Mouse (Mus musculus): ENCODE results near the gene Phf23. TPM values are rescaled to one million over a fixed set of nuclear protein-coding genes. Genes with fewer than 3 reads are reported as not detected.

Gene Phf23
- total RNA-seq, 2 experiments from 2014 or later: 51.4 to 53.4 TPM

DNA sequence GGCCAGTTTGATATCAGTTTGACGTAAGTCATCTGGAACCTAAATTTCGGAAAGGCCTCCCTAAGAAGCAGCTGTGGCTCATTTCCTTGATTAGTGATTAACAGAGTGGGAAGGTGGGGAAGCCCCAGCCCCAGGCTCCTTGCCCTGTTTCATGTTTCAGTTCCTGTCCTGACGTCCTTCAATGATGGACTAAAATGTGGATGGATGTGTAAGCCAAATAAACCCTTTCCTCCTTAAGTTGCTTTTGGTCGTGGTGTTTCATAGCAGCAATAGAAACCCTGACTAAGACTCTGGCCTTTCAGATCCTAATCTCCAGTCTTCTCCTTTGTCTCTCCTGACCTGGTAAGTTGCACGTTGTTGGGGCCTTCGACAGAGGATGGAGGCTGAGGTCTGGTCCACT lies 25.4 kb upstream of the Phf23 start:
- no peak for DNase-seq (ENCODE audit: low spot score in 2 of 2)

DNA sequence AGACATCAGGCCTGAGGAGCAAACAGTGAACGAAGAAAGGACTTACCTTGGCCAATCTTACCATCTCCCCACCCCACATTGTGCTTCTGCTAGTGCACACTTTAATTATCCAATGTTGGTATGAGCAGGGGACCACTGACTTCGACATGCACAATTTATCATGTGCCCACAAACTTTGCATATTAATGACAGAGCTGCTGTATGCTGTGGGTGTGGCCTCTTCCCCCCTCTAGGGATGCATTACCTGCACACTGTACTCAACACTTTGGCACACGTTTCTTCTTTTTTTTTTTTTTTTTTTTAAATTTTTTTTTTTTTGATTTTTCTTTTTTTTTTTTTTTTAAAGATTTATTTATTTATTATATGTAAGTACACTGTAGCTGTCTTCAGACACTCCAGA lies 24.8 kb upstream of the Phf23 start:
- DNase-seq (ENCODE audit: low spot score in 2 of 2): no peak

DNA sequence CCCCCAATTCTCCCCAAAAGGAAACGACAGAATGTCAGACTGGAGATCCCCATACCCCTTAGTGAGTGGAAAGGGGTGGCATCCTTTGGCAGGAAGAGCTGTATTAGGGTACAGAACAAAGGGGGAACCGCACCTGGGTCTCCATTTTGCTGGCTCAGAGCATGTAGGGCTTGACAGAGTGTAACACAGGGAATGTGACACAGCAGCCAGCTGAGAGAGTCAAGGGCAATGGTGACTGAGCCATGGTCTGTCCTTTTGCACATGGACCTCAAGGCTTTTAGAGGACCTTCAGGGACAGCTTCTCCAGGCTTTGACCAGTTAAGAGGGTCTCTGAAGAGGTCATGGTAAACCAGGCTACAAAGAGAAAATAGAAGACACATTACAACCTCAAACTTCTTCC lies 20.7 kb upstream of the Phf23 start:
- no peak for DNase-seq (ENCODE audit: low spot score in 2 of 2)

DNA sequence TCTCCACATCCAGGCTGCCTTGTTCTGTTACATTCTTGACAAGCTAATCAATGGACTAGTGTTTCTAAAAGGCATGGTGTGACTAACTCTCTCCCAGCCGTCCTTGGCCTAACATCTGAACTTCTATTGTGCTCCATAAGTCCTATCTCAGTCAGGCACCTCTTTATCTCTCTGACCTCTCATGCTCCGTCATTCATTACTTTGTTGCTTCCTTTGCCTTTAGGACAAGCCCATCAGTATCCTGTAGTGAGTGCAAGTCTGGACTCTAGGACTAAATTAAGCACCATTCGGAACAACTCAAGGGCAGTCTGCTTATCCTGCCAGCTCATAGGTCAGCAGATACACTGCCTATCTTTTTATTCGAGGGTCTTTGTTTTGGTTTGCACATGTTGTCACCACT lies 19.3 kb upstream of the Phf23 start:
- DNase-seq (ENCODE audit: low spot score in 2 of 2): no peak

DNA sequence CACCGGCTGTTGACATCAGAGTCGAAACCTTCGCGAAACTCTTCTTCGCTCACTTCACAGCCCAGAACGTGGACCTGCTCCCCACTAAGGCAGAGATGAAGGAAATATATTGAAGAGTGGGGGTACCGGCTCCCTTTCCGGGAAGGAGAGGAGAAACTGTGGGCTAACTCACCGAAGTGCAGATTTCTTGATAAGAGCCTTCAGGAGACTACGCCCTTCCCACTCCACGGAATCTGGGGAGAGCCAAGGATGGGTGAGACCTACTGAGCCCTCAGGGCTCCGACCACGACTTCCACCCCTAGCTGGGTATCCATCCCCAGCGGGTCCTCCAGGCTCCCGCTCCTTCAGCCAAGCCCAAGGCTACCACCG lies 15.8 kb upstream of the Phf23 start:
- no peak for DNase-seq (ENCODE audit: low spot score in 2 of 2)

DNA sequence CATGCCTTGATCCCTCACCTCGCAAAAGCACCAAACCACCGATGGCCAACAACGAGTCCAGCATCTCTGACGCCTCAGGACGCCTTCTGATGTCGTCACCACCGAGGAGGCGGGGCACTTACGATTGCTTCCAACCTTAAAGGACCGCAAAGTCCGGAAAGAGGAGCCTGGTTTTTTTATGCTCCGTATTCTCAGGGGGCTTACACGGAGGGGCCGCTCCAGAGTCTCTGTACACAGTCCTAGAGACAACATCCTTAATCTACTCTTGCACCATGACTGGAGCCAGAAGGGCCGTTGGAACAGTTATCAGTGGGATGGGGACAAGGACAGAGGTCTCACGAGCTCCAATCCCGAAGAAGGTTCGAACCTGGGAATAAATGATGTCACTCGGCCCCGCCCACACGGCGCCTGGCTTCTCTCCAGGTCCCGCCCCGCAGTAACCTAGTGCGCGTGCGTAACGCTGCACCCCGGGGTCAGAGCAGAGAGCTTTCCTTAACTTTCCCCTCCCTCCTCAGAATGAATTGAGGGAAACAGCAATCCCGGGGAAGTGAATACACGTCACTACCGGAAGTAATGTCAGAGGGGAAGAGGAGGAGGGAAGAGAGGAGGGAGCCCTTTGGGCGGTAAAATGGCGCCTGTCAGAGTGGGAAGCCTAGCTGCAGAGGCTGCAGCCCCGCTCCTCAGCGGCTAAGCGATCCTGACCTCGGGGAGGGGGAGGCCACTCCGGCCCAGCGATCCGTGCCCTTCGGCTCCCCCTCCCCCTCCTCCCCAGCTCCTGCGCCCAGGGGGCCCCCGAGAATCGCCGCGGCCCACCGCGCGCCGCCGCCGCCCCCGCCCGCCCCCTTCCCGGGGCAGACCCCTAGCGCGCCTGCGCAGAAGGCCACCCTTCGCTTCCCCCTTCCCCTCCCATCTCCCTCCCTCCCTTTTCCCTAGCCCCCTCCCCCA lies 15.1 kb upstream of the Phf23 start:
- DNase-seq (ENCODE audit: low spot score in 2 of 2): peak; percentile 93 to 96

DNA sequence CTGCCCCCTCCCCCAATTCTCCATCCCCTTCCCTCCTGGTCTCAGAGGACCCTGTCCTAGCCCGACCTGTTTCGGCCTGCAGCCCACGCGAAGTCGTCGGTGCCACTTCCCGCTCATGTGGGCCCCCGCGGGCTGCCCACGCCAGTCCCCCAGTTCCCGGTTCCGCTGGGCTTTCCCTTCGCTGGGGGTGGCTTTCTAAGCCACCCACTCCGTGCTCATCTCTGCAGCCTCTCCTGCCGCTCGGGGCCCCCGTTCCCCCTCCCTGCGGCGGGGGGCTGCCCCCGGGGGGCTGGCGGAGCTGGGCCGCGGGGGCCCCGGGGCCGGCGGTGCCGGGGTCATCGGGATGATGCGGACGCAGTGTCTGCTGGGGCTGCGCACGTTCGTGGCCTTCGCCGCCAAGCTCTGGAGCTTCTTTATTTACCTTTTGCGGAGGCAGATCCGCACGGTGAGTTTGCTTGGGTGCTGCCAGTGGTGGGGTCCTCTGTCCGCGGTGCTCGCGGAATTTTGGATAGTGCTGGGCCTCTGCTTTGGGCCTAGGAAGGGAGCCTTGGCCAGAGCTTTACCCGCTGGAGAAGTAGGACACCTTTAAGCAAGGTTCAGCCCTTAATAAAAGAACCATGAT lies 14.3 kb upstream of the Phf23 start, which contains the start of gene Ctdnep1:
TSS of gene Ctdnep1 (plus strand) at position 16 of the 622 bp plus-strand sequence.
- DNase-seq (ENCODE audit: low spot score in 2 of 2): no peak

DNA sequence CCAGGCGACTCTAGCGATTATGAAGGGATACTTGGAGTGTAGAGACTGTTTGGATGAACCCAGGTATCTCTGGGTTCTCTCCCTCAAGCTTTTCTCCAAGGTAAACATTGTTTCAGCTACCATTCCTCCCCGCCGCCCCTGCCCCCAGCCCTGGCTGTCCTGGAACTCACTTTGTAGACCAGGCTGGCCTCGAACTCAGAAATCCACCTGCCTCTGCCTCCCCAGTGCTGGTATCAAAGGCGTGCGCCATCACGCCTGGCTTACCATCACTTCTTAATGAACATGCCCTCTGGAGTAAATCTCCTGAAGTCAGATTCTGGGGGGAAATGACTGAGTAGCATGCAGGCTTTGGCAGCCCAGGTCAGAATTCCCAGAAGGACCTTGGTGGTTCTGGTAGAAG lies 13.4 kb upstream of the Phf23 start, which contains the start of gene Elp5:
TSS of gene Elp5 (minus strand) at position 293 of the 400 bp plus-strand sequence.
- DNase-seq (ENCODE audit: low spot score in 2 of 2): no peak

DNA sequence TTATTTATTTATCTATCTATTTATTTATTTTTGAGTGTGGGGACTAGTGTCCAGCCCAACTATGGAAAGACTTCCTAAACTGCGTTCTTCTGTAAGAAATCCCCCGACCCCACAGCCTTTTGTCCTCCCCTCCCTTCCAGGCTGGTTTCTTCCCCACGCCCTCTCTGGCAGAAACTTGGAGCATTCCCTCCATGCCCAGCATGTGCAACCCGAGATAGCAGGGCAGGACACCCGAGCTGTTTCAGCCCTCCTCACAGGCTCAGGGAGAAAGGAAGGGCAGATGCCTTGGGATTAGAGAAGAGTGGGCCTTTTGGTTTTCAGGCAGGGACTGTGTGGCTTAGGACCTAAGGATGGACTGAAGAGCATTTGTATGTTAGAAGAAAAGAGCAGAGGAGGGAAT lies 12.7 kb upstream of the Phf23 start:
- no peak for DNase-seq (ENCODE audit: low spot score in 2 of 2)

DNA sequence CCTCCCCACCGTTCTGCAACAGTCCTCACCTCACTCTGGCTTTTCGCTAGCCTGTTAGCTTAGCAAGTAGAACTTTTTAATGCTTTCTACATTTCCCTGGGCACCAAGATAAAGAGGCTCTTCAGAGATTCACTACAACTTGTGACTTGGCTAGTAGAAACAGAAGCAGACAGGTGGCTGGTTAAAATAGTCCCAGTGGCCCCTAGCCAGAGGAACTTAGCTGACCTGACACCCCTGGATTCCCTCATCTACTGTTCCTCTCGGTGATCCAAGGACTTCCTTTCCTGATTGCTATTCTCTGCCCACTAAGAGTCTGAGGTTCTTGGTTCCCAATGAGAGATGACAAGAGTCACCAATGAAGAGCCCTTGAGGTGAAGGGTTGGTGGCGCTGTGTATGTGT lies 12.2 kb upstream of the Phf23 start:
- no peak for DNase-seq (ENCODE audit: low spot score in 2 of 2)

DNA sequence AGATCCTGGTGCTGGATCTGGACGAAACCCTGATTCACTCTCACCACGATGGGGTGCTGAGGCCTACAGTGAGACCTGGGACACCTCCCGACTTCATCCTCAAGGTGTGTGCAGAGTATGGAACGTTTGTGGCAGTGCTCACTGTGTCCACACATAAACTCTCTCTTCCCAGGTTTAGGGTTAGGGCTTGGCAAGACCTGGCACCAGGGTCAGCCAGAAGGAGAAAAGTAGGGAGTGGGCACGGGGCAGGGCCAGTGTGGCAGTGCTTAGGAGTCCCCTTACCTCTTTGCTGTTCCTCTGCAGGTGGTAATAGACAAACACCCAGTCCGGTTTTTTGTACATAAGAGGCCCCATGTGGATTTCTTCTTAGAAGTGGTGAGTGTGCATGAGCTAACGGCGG lies 11.1 kb upstream of the Phf23 start:
- no peak for DNase-seq (ENCODE audit: low spot score in 2 of 2)

DNA sequence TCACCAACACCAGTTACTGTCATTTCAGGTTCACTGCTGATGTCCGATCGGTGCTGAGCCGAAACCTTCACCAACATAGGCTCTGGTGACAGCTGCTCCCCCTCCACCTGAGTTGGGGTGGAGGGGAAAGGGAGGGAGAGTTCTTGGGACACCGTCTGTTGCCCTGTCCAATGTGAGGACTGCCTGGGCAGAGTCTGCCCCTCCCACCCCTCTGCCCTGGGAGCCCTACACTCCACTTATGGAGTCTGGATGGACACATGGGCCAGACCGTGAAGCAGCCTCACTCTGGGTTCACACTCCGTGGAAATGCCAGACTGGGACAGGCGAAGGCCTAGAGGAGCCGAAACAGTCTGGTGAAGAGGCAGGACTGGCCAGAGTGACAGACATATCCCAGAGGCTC lies 5.6 kb upstream of the Phf23 start:
- DNase-seq (ENCODE audit: low spot score in 2 of 2): no peak

DNA sequence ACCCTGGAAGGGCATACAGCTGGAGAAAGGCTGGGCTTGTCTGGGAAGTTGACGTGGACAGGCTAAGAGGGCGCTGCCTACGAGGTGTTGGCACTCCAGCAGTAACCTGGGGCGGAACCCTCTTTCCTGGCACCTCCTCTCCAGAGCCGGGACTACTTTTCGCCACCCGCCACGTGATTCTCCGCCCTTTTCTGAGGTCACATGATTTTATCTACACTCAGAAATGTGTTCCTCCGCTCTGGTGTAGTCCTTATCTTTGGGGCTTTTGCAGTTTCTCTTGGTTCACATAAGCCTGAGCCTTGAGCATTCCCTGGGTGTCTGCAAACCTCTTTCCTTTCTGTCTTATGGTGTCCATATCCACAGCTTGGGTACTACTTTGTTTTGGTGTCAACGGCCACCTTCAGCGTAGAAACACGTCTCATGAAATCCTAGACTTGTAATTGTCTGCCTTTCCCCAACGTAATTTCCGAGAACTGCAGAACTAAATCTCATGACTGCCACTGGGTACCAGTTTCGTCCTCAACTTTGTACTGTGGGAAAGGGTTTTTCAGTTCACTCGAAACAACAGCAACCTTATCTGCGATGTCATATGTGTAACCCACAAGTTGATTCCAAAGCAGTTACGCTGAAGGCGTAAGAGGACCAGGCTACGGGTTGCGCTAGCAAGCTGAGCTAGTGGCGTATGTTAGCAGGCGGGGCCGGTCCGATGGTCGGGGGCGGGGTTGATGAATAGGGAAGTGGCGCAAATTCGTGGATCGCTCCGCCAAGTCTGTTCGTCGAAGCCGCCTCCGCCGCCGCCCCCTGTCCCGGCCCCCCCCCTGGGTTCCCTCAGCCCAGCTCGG lies 4.5 kb upstream of the Phf23 start, which contains the start of gene Gabarap:
TSS of gene Gabarap (plus strand) at position 294 of the 842 bp plus-strand sequence.
- DNase-seq (ENCODE audit: low spot score in 2 of 2): peak; percentile 85 to 95

DNA sequence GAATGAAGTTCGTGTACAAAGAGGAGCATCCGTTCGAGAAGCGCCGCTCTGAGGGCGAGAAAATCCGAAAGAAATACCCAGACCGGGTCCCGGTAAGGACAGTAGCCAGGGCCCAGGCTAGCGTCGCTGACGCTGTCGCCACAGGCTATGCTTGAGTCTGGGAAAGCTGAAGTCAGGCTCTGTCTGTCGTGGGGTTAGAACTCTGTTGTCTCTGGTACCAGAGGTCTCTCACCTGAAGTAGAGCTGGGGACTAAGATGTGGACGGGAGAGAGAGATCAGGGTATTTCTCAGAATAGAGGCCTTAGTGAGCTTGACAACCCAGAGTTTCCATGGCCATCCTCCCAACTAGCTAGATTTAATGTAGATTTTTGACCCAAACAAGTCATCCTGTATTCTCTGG lies 3.9 kb upstream of the Phf23 start:
- DNase-seq (ENCODE audit: low spot score in 2 of 2): no peak

DNA sequence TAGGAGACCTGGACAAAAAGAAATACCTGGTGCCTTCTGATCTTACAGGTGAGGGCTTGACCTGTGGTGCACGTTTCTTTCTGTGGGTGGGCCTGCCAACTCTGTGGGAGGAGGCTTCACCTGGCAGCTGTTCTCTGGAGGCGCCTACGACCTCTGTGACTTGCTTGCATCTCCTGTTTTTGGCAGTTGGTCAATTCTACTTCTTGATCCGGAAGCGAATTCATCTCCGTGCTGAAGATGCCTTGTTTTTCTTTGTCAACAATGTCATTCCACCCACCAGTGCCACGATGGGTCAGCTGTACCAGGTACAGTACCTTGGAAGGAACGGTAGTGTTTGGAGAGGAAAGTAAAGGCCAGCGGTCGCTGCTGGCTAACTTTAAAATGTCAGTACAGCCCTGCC lies 3.2 kb upstream of the Phf23 start:
- no peak for DNase-seq (ENCODE audit: low spot score in 2 of 2)

DNA sequence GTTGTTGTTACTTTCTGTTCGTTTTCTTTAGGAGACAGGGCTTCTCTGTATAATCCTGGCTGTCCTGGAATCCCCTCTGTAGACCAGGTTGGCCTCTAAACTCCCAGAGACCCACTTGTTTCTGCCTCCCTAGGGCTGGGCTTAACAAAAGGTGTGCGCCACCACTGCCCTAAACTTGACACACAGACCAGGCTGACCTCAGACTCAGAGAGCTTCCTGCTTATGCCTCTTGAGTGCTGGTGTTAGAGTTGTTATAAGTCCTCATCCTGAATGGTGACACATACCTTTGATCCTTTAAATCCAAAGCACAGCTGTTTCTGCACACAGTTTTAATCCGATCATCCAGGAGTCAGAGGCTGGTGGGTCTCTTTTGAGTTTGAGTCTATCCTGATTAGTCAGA lies 2.6 kb upstream of the Phf23 start:
- no peak for DNase-seq (ENCODE audit: low spot score in 2 of 2)

DNA sequence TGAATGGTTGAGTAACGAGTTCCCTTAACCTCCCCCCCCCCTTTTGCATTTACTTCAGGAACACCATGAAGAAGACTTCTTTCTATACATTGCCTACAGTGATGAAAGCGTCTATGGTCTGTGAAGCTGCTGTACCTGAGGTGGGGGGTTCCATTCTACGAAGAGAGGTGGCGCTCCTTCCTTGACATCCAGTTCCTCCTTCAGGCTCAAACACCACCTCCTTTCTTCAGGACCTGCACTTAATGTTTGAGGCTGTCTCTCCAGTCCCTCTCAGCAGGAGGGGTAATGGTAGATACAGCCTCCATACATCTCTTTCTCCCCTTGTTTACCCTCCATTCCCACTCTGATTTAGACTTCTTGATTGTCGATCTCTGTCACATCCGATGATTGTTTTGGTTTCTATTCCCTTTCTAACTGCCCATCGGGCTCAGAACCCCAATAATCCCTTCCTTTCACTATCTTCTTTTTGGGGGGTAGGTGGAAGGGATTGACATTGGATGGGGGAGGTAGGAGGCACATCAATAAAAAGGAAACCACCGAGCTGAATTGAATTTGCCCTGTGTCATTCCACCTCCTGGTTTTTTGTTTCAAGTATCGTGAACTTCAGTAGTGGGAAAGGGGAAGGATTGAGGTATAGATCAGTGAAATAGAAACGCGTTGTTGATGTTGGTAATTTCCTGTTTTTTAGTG lies 1.0 kb upstream of the Phf23 start:
- no peak for DNase-seq (ENCODE audit: low spot score in 2 of 2)

DNA sequence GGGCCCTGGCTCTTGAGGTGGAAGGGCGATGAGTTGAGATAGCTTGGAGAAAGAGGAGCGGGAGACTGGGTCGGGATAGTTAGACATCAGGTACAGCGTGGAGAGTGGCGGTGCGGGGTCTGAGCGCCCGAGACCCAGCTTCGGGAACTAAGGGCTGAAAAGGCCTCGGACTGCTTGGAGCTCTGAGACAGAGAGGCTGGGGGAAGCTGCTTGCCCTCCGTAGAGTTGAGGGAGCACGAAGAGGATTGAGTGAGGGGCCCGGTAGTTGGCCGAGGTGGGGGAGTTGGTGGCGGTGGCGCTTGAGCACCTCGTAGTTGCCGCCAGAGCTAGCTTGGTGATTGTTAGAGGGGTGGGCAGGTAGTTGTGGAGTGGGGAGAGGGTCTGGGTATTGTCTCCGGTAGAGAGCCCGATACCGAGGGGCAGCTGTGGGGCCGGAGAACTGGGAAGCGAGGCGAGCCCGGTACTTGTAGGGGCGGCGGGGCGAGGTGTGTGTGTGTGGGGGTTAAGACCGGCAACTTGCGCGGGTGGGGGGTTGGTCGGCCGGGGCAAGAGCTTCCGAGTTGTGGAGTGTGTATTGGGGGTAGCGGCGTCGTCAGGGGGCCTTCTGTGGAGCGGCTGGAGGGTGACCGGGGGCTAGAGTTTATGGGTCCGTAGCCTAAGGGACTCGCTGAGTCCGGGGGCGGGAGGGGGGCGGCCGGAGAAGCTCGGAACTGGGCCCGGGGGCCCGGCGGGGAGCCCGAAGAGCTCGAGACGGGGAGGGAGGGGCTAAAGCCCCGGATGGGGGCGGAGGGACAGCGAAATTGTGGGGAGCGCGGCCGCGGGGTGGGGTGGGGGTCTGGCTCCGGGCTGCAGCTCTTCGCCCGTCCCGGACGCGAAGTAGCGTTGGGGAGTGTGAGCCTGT lies 834 bp downstream of the Phf23 start:
- DNase-seq (ENCODE audit: low spot score in 2 of 2): no peak

DNA sequence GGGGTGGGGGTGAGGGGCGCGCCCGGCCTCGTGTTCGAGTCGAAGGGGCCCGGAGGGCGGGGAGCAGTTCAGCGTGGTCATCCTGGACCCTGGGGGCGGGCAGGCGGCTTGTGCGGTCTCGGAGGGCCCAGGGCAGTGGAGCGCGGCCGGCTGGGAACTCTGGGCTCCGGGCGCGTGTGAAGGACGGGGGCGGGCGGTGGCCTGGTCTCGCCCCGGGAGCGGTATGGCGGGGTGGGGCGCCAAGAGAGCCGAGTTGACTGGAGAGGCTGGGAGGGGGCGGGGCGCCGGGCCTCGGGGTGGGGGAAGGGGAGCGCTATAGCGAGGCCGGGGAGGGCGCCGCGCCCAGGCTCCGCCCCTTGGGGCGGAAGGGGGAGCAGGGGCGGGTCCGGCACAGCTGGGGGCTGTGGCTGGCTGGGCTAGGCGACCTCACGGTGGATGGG lies 1.5 kb downstream of the Phf23 start:
- DNase-seq (ENCODE audit: low spot score in 2 of 2): peak; percentile 79 to 86

Data from adrenal gland, postnatal 4 days (tissue).